Mouse (Mus musculus): ENCODE measurements around the gene Sp8. TPM values are rescaled to one million over a fixed set of nuclear protein-coding genes. Genes with fewer than 3 reads are reported as not detected.

Gene Sp8
- polyA plus RNA-seq, 1 experiment from 2014 or later: not detected

DNA sequence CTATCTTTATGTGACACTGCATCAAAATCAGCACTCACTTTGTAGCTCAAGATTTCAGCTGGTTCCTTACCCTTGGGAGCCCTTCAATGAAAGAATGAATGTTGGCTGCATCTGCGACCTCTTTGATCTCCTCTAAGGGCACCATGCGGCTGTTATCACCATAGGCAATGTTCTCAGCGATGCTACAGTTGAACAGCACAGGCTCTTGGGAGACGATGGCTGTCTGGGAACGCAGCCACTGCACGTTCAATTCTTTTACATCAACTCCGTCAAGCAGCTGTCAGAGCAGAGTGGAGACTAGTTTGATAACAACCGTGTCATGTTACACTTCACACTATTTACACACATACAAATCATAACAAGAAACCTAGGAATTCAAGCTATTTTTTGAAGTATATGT, 26.5 kb downstream of the Sp8 start:
- WGBS (ENCODE audit: missing documents): 90% methylated on average over 7 of the region's 8 CpGs
- Histone ChIP-seq H3K36me3 (ENCODE audit: inconsistent target) (no peaks in the 10 kb centered on the region), H3K27ac (no peak overlapping the region), H3K4me3 (ENCODE audit: inconsistent target) (no peak overlapping the region), H3K79me2 (ENCODE audit: inconsistent target) (no peaks in the 10 kb centered on the region)

DNA sequence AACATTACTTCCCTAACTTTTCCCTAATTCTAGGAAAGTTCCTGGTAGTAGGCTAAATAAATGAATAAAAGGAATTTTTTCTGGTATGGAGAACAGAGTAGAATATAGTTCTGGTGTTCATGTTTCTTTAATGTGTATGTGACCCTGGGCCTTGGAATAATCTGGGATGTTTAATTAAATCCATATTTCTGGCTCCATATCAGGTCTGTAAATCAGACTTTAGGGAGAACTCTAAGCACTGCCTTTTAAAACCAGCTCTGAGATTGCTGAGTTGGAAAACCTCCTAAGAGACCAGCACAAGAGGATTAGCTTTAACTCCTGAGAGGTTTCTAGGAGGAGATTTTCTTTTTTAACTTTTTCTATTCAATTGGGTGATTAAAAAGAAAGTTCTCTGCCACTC, 36.7 kb downstream of the Sp8 start:
- no peak overlapping the region for H3K4me3 ChIP-seq (ENCODE audit: inconsistent target)
- no peak overlapping the region for H3K27ac ChIP-seq
- no peaks in the 10 kb centered on the region for H3K36me3 ChIP-seq (ENCODE audit: inconsistent target)
- H3K79me2 ChIP-seq (ENCODE audit: inconsistent target): no peaks in the 10 kb centered on the region

DNA sequence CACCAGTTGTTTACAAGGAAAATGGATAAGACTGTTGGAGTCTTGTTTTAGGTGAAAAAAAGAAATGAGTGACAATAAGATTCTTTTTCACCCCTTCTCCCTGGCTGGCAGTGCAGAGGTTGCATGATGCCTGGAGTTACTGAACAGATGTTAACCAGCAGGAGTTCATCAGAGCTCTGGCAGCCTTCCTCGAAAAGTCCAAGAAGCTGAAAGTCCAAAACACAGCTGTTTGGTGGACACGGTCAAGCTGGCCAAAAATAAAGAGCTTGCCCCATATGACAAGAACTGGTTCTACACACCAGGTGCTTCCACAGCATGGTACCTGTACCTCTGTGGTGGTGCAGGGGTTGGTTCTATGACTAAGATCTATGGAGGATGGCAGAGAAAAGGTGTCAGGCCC, 41.8 kb downstream of the Sp8 start:
- no peak overlapping the region for H3K27ac ChIP-seq
- 86% methylated on average over 2 of the region's 2 CpGs for WGBS (ENCODE audit: missing documents)
- H3K36me3 ChIP-seq (ENCODE audit: inconsistent target): no peaks in the 10 kb centered on the region
- H3K79me2 ChIP-seq (ENCODE audit: inconsistent target): no peaks in the 10 kb centered on the region
- no peak overlapping the region for H3K4me3 ChIP-seq (ENCODE audit: inconsistent target)

Other genes with a start within 250 kb of the Sp8 start
- gene Abcb5, start 120.1 kb downstream of the Sp8 start, polyA plus RNA-seq (2018): not detected in 3 replicates

All from macrophage (primary cell).